Mouse (Mus musculus): ENCODE measurements around the gene Adam23. TPM values are rescaled to one million over a fixed set of nuclear protein-coding genes. Genes with fewer than 3 reads are reported as not detected.

Adam23 gene
- total RNA-seq (2021): 100 to 1,000 TPM; 173 to 177 TPM
- long read RNA-seq, full-length matches to known transcripts: 12 of 31 reads
- long read RNA-seq, partial matches to known transcripts: 5 of 31 reads
- long read RNA-seq, other reads (novel, unspliced or antisense): 14 of 31 reads

DNA sequence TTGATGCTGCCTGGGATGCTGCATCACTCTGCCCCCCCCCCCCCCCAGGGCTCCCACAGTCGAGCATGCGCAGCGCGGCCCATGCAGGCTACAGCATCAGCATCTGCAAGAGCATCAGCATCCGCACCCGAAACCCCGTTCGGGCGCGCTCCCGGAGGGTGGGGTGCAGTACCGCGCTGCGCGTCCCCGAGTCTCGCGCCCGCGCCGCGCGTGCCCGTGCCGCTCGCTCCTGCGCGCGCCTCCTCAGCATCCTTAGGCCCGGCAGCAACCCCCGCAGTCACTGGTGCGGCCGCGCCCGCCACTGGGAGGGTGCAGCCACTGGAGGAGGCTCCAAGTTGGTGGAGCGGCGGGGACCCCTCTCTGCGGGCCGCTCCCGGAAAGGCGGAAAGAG is at the start of gene Adam23:
Adam23 (plus strand) TSS at position 236 of the 391 bp plus-strand sequence.
- DNase-seq (ENCODE audit: low spot score in 2 of 2): peak; percentile 76 to 86

DNA sequence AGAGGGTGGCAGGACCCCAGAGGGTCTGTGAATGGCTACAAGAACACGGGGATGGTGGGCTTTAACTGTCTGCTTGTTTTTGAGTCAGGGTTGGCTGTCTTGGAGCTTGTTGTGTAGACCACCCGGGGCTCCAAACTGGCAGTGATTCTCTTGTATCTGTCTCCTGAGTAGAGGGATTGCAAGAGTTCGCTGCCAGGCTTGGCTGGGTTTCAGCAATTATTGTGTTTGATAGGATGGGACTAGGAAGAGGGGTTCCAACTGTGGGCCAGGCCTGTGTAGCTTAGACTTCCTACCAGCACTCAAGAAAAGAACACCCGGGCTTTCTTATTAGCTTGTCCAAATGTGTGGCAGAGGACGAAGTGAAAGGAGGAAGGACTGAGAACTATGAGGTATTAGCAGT is 44.6 kb upstream of the Adam23 start:
- DNase-seq (ENCODE audit: low spot score in 2 of 2): peak; percentile 9 to 28

DNA sequence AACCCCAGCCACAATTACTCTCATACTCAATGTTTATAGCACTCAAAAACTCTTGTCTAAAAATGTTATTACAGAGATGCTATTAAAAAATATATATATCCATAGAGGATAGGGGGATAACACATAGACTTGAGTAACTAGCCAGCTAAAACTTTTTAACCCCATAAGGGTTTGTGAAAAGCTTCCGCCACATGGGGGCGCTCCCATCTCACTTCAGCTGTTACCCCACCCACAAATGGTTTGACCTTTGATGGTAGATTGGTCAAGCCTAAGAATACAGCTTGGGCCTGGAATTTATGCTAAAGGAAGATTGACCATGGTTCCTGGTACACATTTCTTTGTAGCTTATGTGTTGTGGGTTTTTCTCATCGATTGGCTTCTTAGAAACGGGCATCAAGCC is 42.1 kb upstream of the Adam23 start:
- DNase-seq (ENCODE audit: low spot score in 2 of 2): peak; percentile 36 to 42

DNA sequence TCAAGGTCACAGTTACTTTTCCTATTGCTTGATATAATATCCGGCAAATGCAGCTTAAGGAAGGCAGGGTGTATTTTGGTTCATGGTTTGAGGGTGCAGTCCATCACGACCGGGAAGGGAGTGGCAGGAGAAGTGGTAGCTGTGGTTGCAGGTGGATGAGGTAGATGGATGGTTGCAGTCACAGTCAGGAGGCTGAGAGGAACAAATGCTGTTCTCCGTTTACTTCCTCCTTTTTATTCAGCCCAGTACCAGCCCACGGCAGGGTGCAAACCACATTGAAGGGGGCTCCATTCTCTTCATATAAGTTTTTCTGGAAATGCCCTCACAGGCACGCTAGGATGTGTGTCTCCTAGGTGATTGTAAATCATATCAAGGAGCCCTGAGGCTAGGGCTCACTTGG is 37.3 kb upstream of the Adam23 start:
- no peak for DNase-seq (ENCODE audit: low spot score in 2 of 2)

DNA sequence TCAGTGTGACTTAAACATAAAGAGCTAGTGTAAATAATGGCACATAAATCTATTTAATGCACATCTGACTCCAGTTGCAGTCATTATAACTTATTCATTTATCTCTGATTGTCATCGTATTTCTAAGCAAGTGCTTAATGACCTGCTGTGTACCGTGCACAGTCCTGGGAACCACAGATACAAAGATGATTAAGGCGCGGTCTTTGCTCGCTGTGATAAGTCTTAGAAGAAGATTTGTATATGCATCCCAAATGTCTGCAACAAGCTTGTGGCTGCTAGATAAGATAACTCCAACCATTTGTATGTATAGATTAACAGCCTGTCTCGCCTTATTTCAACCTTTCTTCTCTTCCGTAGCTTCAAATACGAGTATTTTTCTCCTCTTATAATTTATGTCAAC is 27.2 kb upstream of the Adam23 start:
- DNase-seq (ENCODE audit: low spot score in 2 of 2): no peak

DNA sequence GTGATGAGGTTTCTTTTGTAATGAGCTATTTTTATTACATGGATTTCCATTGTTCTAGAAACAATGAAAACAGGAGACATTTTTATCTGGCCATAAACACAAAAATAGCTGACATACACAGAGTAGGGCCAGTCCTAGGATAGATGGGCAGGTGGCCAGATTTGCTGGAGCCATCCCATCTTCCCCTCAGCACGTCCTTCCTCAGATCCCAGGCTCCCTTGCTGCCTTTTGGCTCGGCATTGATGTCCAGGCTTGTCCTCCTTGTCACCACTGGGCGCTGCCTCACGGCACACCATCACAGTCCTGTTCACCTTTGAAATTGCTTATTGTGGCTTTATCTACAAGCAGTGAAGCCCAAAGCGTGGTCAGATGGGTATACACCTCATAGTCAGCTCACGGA is 15.0 kb upstream of the Adam23 start:
- no peak for DNase-seq (ENCODE audit: low spot score in 2 of 2)

DNA sequence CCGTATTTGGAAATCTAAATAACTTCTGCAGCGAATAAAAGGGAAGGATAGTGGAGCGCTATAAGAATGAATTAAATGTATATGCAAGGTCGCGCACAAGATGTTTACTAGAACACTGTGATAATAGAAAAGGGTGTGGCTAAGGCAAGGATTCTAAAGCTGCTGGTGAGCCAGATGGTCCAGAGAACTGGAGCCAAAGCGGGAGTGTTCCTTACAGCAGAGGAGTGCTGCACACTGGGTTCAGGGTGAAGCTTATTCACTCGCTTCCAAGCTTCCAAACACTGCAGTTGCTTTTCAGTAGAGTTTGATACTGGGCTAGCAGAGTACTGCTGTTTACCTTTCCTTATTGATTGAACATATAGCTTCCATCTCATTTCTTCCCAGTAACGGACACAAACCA is 14.5 kb upstream of the Adam23 start:
- no peak for DNase-seq (ENCODE audit: low spot score in 2 of 2)

DNA sequence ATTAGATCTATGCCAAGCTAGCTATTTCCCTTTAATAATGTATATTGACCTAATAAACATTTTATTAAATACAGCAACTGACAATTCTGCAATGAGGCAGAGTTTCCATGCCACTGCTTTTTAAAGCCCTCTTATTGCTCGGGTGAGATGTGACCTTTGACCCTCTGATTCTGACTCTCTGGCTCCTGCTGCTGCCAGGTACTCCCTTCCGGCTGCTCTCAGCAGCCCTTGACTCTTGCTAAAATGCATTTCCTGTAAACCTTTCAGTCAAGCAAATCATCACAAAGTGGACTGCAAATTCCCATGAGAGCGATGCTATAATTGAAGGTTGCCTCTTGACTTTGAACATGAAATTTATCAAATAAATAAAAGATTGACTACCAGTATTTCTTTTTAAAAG is 13.8 kb upstream of the Adam23 start:
- DNase-seq (ENCODE audit: low spot score in 2 of 2): no peak

DNA sequence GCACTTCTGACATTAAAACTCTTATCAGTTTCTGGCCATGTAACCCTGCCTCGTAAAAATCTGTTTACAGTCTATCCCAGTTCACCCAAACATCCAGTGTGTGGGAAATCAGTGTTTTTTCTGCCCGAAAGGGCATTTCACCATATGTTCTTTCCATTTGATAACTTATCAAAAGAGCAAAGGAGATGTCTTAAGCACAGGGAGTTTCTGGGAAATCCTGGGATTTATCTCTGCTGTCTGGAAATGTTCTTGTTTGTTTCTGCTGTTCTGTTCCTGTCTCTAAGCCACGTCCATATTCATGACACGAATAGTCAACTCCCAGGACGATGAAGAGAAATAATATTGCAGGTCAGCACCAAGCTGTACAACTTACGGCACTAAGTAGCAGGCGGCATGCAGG is 11.6 kb upstream of the Adam23 start:
- no peak for DNase-seq (ENCODE audit: low spot score in 2 of 2)

DNA sequence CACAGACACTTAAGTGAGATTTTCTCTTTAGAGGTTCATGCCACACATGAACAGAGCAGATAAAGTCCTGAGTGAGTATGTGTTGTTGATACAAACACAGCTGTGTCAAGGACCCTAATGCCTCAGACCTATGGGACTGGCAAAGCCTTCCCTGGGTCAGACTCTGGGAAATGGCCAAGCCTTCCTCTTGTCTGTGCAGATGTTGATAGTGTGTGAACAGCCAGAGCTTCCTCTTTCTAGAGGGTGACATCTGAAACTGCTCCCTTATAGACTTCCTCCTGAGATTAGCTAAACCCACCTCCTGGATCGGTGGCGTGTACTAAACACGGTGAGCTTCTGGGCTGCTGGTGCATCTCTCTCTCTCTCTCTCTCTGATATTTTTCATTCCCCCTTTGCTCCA is 8.2 kb upstream of the Adam23 start:
- DNase-seq (ENCODE audit: low spot score in 2 of 2): no peak

DNA sequence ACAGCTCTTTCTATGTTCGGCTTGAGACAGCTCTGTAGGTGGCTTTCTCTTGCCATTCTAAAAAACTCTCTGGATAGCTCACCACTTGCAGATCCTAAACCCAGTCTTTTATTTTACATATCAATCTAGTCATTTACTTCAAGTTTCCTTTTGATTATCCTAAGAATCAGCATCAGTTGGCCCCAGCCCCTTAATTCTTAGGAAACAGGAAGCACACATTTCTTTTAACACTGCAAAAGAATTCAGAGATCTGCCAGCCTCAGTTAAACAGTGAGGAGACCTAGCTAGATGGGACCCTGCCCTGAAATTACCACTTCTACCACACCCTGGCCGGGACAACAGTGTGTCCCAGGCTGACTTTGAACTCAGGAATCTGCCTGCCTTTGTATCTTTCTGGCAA is 3.5 kb upstream of the Adam23 start:
- no peak for DNase-seq (ENCODE audit: low spot score in 2 of 2)

DNA sequence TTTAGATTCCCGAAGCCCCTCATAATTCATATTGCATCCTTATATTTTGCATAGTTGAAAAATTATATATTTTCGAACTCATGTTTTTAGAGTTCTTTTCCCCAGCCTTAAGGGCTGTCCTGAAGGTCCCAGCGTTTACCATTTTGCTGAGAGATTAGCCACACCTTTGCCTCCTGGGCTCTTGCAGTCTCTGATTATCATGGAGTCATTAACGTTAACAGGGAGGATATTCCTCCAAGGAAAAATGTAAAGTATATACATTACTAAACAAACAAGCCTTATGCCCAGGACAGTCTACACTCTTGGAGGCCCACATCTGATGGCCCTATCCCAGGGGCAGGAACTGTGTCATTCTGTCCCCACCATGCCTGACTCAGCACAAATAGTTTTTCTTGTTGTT is 3.1 kb upstream of the Adam23 start:
- DNase-seq (ENCODE audit: low spot score in 2 of 2): no peak

DNA sequence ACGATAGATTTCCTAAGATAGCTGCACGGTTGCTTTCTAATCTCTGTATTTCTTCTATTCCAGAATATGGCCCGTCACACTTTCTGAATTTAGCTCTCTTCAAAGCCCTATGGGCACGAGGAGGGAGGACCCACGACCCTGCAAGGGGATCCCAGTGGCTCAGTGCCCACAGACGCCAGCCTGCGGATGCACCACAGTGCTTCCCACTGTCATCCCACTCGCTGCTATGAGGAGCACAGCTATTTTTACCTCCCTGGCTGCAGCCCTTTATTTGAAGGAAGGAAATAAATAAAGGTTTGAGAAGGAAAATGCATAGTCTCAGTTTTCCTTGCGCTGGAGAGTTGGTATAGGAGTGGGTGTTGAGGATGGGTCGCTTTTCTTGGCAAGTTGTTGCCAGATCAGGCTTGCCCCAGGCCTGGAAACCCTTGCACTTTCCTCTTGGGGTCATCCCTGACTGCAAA is 512 bp upstream of the Adam23 start:
- DNase-seq (ENCODE audit: low spot score in 2 of 2): peak; percentile 30 to 36

DNA sequence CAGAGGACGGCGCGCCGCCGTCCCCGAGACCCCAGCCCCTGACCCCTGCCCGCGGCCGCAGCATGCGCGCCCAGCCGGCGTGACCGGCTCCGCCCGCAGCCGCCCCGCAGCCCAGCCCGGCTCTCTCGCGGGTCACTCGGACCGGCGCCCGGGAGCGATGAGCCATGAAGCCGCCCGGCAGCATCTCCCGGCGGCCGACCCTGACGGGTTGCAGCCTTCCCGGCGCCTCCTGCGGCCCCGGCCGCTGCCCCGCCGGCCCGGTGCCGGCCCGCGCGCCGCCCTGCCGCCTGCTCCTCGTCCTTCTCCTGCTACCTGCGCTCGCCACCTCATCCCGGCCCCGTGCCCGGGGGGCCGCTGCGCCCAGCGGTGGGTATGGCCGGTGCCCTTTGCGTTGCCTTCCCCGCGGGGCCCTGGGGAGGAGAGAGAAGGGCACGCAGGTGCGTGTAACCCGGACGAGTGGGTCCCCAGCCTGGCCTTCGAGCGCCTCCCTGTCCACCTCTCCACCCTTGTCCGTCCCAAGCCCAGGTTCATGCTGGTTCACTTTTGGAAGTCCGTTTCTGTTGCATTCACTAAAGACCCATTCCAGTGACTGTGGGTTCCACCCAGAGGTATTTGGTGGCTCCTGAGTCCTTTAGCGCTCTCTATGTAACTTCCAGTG is 485 bp downstream of the Adam23 start:
- peak; percentile 40 to 53 for DNase-seq (ENCODE audit: low spot score in 2 of 2)

DNA sequence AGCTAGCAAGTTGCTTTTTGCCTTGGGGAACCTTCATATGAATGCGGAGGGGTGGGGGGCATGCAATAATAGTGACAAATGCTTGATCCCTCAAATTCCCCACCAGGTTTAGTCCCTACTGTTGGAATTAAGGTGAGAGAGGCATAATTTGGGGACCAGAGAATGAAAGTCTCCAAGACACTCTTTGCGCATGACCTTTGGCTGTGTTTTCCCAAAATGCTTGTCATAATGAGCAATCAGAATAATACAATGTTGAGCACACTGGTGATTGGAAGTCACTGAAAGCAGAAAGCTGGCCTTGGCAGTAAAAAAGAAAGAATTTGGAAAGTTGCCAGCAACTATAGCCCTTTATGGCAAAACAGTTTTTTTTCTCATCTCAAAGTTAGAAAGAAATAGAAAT is 1.0 kb downstream of the Adam23 start:
- no peak for DNase-seq (ENCODE audit: low spot score in 2 of 2)

DNA sequence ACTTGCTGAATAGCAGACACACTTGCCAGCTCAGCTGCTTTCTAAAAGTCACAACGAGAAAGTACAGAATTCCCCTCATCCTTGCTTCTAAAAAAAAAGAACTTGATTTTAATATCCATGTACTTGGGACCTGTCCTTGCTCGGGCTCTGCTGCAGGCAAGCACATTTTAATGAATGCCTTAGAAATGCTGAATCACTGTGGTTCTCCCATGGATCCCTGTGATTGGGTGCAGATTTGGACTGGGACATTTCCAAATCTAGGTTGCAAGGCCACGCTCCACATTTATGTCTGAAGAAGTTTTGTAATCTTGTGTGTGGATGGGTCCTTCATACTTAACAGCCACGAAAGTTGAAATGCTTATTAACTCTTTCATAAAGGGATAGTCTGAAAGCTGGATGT is 4.4 kb downstream of the Adam23 start:
- no peak for DNase-seq (ENCODE audit: low spot score in 2 of 2)

DNA sequence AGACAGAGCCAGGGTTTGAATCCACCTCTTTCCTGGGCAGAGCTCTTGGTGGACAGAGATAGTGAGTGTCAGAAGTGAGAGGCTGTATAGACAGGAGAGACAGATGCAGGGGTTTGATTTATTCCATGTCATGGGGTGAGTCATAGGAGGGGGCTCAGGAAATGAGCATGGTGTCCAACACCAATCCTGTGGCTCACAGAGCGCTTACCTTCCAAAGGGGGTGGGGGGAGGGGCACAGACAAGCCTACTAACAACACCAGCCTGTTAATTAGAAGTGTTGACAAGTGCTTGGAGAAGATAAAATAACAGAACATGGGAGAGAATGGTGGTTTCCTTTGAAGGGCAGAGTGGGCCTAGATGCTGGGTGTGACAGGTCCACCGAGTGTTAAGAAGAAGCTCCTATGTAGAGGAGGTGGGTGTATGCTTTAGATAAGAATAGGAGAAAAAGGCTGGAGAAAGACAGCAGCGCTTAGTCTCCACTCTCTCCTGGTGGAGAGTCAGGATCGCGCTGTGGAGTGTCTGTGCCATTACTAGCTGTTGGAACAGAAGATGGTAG is 7.7 kb downstream of the Adam23 start:
- no peak for DNase-seq (ENCODE audit: low spot score in 2 of 2)

DNA sequence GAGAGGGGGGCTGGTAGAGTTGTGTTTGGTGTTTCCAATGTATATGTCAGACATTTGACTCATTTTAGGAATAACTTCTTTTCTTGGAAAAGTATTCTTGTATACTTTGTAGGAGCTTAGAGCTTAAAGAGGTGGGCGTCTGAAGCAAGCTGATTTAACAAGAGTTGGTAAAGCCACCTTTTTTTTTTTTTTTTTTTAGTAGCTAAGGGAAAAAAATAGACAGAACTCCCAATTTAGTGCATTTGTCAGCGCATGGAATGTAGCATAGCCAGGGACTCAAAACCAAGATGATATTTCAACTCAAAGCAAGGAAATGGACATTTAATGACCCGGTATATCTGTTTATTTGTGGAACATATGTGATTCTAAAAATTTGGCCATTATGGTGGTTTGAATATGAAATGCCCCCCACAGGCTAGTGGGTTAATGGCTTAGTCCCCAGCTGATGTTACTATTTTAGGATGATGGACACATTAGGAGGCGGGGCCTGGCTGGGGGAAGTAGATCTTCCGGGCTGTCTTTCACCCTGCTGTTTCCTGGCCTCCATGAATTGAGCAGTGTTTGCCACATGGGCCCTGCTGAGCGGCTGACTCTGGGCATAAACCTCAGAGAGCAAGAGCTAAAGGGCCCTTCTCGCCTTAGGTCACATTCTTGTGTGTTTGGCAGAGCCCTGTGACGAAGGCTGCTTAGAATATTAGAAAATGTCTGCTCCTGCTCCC is 12.3 kb downstream of the Adam23 start:
- DNase-seq (ENCODE audit: low spot score in 2 of 2): peak in 1 of 2 experiments; percentile 14

DNA sequence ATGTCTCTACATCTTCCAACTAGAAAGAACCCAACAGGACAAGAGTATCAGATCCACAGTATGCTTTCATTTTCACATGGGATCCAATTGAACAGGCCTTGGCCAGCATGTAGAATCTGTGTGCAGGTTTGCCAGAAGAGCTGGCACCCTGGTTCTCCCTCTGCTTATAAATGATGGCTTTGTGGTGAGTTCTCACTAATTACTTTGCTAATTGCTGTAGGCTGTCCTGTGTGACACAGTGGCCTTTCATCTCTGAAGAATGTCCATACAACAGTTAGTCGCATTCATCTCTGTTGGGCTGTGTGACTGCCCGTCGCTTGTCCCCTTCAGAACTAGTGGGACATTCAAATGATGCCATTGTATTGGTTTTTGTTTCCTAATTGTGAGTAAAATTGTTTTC is 13.5 kb downstream of the Adam23 start:
- DNase-seq (ENCODE audit: low spot score in 2 of 2): peak; percentile 47 to 48

DNA sequence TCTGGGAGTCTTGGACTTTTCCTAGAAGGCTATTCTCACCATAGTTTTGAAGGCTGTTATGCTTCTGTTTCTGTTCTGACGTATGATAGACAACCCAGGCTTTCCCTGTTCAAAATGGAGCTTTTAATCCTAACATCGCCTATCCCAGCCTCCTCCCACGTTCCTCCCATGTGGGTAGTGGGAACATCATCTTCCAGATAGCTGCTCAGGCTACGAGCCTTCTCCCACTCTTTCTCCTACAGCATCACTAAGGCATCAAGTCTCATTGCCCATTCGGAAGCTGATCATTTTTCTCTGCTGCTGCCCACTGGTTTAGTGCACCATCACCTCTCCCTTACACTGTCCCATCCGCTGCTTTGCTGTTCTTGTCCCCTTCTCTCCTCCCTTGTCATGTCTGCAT is 14.2 kb downstream of the Adam23 start:
- DNase-seq (ENCODE audit: low spot score in 2 of 2): no peak

DNA sequence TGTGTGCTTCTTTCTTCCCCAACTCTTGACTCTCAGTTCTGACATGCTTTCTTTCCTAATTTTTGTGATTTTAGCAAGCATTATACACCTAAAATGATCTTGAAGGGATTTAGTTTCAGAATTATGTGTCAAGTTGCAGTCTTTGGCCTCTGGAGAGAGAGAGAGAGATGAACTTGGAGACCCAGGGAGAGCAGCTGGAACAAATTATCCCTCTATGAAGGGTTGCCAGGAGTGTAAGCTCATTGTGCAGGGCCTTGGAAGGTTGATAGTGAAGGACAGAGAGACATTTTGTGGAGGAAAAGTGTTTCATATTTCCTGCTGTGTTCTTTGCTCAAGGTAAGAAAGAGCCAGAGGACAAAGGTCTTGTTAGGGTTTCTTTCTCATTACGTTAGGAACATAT is 18.8 kb downstream of the Adam23 start:
- DNase-seq (ENCODE audit: low spot score in 2 of 2): no peak

DNA sequence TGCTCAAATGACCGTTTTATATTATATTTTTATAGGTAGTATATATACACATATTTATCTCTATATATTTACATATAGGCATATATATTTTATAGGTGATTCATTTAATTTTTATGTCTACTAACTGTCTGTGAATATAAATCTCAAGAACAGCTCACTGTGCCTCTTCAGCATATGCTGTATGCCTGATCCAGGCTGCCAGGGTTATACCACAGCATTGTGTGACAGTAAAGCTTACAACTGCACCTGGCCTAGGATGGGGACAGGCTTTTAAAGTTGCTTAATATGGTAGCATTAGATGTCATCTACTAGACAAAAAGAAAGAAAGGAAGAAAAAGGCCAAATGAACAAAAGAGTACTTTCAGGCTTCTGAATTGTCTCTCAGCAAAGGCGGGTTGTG is 27.6 kb downstream of the Adam23 start:
- DNase-seq (ENCODE audit: low spot score in 2 of 2): no peak

DNA sequence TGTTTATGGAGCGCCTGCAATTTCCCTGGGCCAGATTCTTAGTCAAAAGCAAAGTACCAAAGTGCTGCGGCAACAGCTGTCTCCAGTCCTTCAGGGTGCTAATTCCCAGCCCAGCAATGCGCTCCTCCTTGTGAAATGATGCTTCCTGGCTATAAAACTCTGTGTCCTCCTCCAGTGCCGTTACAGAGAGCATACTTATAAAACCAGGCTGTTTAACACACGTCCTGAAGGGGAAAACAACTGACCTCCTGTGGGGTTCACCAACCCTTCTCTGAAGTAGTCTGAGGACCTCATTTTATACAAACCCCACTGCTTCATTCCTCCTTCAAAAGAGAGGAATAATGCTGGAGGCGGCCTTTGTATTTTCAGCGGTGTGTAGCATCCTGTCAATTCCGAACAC is 28.0 kb downstream of the Adam23 start:
- DNase-seq (ENCODE audit: low spot score in 2 of 2): no peak

Data from layer of hippocampus, postnatal 10 days (tissue).